Mouse (Mus musculus) kidney, postnatal 0 days (tissue): Measurements from ENCODE around the gene Acot3. TPM values are rescaled to one million over a fixed set of nuclear protein-coding genes. Genes with fewer than 3 reads are reported as not detected.

Experiments used
- ATAC-seq: fragments of 200-750 bp; cut with Nextera tagmentation; replicated peaks from 2 replicates; pipeline ENCODE4 v1.8.0; 2017; ENCODE audit warnings: low read depth, moderate number of reproducible peaks, moderate TSS enrichment, moderate library complexity; ENCODE audit not compliant: low FRiP score
- DNase-seq: peaks from one replicate; pipeline ENCODE4 v3.0.0-alpha.2; 2016; ENCODE audit warnings: low spot score
- H3K27ac ChIP-seq: fragments of 300-500 bp; sonication (generic); 2 replicates; pipeline ENCODE4 v1.5.1; 2014; ENCODE audit warnings: mild to moderate bottlenecking
- H3K27me3 ChIP-seq: fragments of 300-500 bp; sonication (generic); 2 replicates; pipeline ENCODE4 v1.6.1; 2014; ENCODE audit warnings: low read length, mixed read lengths; ENCODE audit not compliant: insufficient read depth
- H3K36me3 ChIP-seq: fragments of 300-500 bp; sonication (generic); 2 replicates; pipeline ENCODE4 v1.6.1; 2014; ENCODE audit warnings: low read length, mixed read lengths; ENCODE audit not compliant: insufficient read depth
- H3K4me1 ChIP-seq: fragments of 300-500 bp; sonication (generic); replicated peaks from 2 replicates; pipeline ENCODE4 v1.6.1; 2014; ENCODE audit warnings: antibody characterized with exemption, low read length, mixed read lengths; ENCODE audit not compliant: insufficient read depth
- H3K4me2 ChIP-seq: fragments of 300-500 bp; sonication (generic); 2 replicates; pipeline ENCODE4 v1.6.1; 2014; ENCODE audit warnings: mild to moderate bottlenecking, low read length, moderate library complexity, mixed read lengths
- H3K4me3 ChIP-seq: fragments of 300-500 bp; sonication (generic); replicated peaks from 2 replicates; pipeline ENCODE4 v1.5.1; 2014; ENCODE audit warnings: low read depth, low read length
- H3K9ac ChIP-seq: fragments of 300-500 bp; sonication (generic); 2 replicates; pipeline ENCODE4 v1.6.1; 2014; ENCODE audit warnings: low read depth, low read length
- H3K9me3 ChIP-seq: fragments of 300-500 bp; sonication (generic); replicated peaks from 2 replicates; pipeline ENCODE4 v1.6.1; 2016; ENCODE audit warnings: low read length, inconsistent platforms, mixed read lengths
- CTCF ChIP-seq: IDR thresholded peaks from 2 replicates; pipeline ENCODE4 v1.5.1; 2016; ENCODE audit warnings: antibody characterized with exemption, low read depth, mild to moderate bottlenecking, moderate library complexity
- WGBS: fragments of 180-500 bp; shearing (Covaris S2); extraction: QIAGEN DNeasy Blood & Tissue Kit; methylation state at CpG from one replicate; pipeline ENCODE4 v1.1.7; 2014; 5-methylcytosine and 5-hydroxymethylcytosine counted together
- polyA plus RNA-seq: library from polyadenylated mRNA; unstranded; fragments of >200 nt; fragmentation: Nextera tagmentation; extraction: Ambion mirVana; gene quantifications from 2 replicates; pipeline ENCODE4 v1.2.1, GENCODE M21; 2015

The Acot3 gene
- polyA plus RNA-seq, 1 experiment from 2014 or later = 9.3 TPM

DNA sequence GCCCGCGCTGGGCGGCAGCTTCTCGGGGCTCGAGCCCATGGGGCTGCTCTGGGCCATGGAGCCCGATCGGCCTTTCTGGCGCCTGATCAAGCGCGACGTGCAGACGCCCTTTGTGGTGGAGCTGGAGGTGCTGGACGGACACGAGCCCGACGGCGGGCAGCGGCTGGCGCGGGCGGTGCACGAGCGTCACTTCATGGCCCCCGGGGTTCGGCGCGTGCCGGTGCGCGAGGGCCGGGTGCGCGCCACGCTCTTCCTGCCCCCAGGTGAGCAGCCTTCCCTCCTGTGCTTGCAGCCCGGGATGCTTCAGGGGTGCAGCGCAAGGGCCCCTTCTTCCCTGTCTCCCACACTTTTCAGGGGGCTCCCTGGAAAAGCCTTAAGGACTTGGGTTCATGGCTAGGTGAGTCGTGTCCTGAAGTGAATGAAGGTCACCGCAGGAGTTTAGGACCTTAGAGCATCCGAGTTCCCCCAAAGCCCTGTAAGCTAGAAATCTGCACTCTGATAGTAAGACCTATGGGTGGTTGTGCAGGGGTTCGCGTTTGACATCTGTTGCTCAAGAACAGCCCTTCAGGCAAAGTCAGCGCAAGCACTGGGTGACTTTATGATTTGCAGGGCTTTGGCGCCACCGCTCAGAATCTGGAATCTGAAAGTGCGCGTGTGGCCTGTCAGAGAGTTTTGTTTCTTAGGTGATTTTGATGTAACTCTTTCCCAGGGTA lies 1.9 kb downstream of the Acot3 start:
- 2% methylated on average over 36 of the region's 46 CpGs for WGBS

DNA sequence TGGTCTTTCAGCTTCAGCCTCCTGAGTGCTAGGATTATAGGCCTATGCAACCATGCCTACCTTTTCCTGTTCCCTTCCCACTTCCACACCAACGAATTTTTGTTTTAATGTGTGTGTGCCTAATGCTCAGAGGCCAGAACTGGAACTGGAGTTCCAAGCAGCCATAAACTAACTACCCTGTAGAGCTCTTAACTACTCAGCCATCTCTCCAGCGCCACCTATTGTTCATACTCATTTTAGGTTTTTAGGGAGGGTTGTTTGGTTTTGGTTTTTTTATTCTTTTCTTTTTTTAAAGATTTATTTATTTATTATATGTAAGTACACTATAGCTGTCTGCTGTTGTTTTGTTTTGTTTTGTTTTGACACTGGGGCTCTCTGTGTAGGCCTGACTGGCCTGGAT lies 9.0 kb downstream of the Acot3 start:
- H3K4me2 ChIP-seq = no peak overlapping the region
- peak; percentile 59; the same call in 1 of the 2 replicates for TF ChIP-seq CTCF
- H3K4me1 ChIP-seq = no peaks in the 10 kb centered on the region
- H3K9me3 ChIP-seq = no peaks in the 10 kb centered on the region
- DNase-seq (peak; percentile 35), ATAC-seq (no peak)
- no peaks in the 10 kb centered on the region for H3K27me3 ChIP-seq
- no peaks in the 10 kb centered on the region for H3K36me3 ChIP-seq
- H3K9ac ChIP-seq = no peak overlapping the region
- WGBS = 43% methylated on average over 2 of the region's 2 CpGs
- no peak overlapping the region for H3K4me3 ChIP-seq
- H3K27ac ChIP-seq = no peak overlapping the region

More for the DNA sequence above, 1.9 kb downstream of the Acot3 start:
- DNase-seq = peak; percentile 53
- peak overlapping the region; percentile 43; the same call in 1 of the 2 replicates for H3K9ac ChIP-seq
- peak; percentile 19; the same call in 1 of the 2 replicates for TF ChIP-seq CTCF
- H3K4me2 ChIP-seq = peak overlapping the region; percentile 72
- H3K4me3 ChIP-seq = peak overlapping the region; percentile 29
- H3K9me3 ChIP-seq = no peaks in the 10 kb centered on the region
- H3K4me1 ChIP-seq = no peaks in the 10 kb centered on the region
- ATAC-seq = no peak
- 0 out of 2 replicates have a peak overlapping the region, but pooled peaks have one; percentile 54 for H3K27ac ChIP-seq
- H3K27me3 ChIP-seq = 0 out of 2 replicates have a peak, but pooled peaks cover 3% of the 10 kb centered on the region
- H3K36me3 ChIP-seq = no peaks in the 10 kb centered on the region

DNA sequence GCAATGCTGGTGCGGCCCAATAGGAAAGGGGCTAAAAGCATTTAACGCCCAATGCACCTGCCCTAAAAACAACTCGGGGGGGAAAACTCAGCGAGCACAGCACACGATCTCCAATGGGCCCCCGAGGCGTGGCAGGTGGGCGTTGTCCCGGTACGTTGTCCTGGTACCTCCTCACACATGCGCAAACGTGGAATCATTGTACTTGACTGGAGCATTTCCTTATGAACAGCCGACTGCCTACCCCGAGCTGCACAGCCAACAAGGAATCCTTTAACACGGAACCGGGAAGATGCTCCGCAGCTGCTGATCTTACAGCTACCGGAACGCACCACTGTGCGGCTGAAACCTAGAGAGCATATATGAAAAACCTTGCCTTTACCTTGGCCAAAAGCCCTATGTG lies 10.4 kb downstream of the Acot3 start:
- Histone ChIP-seq H3K9ac (no peak overlapping the region), H3K4me2 (no peak overlapping the region), H3K9me3 (no peaks in the 10 kb centered on the region), H3K36me3 (no peaks in the 10 kb centered on the region), H3K4me1 (no peaks in the 10 kb centered on the region), H3K27me3 (no peaks in the 10 kb centered on the region), H3K4me3 (no peak overlapping the region), H3K27ac (no peak overlapping the region)
- ATAC-seq (no peak), DNase-seq (no peak)
- 96% methylated on average over 20 of the region's 20 CpGs for WGBS
- no peak for TF ChIP-seq CTCF

DNA sequence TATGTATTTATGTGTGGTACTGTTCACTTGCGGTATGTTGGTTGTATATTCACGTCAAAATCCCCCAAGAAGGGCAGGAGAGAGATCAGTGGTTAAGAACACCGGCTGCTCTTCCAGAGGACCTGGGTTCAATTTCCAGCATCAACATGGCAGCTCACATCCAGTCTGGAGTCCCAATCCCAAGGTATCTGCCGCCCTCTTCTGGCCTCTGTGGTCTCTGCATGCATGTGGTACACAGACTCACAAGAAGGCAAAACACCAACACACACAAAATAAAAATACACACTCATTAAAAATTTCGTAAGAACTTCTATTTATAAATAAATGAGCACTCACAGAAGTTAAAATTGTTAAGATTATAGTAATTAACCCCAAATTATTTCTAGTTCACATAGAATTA lies 11.3 kb downstream of the Acot3 start:
- Histone ChIP-seq H3K9me3 (no peaks in the 10 kb centered on the region), H3K27me3 (no peaks in the 10 kb centered on the region), H3K4me2 (no peak overlapping the region), H3K27ac (no peak overlapping the region), H3K4me3 (no peak overlapping the region), H3K4me1 (no peaks in the 10 kb centered on the region), H3K36me3 (no peaks in the 10 kb centered on the region), H3K9ac (no peak overlapping the region)
- no peak for ATAC-seq
- DNase-seq = no peak
- WGBS = 80% methylated on average over 5 of the region's 5 CpGs
- TF ChIP-seq CTCF = peak; percentile 50

DNA sequence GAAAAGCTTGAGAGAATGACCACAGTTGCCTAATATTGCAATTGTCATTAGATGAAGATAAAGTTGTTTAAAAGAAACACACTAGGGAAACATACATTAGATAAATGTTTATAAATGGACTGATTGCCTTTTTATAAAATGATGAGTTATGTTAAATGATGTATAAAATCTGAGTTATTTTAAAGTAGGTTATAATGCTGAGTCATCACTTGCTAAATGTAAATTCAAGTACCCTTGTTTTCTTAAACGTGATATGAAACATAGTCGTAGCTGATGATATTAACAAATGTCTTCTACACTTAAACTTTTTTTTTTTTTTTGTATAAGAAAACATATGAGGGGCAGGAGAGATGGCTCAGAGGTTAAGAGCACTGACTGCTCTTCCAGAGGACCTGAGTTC lies 11.9 kb downstream of the Acot3 start:
- no peak for TF ChIP-seq CTCF
- no peak overlapping the region for H3K27ac ChIP-seq
- no peaks in the 10 kb centered on the region for H3K27me3 ChIP-seq
- no peaks in the 10 kb centered on the region for H3K36me3 ChIP-seq
- 77% methylated on average over 2 of the region's 2 CpGs for WGBS
- H3K4me1 ChIP-seq = no peaks in the 10 kb centered on the region
- no peak overlapping the region for H3K9ac ChIP-seq
- DNase-seq (no peak), ATAC-seq (no peak)
- no peak overlapping the region for H3K4me3 ChIP-seq
- H3K9me3 ChIP-seq = no peaks in the 10 kb centered on the region
- no peak overlapping the region for H3K4me2 ChIP-seq

DNA sequence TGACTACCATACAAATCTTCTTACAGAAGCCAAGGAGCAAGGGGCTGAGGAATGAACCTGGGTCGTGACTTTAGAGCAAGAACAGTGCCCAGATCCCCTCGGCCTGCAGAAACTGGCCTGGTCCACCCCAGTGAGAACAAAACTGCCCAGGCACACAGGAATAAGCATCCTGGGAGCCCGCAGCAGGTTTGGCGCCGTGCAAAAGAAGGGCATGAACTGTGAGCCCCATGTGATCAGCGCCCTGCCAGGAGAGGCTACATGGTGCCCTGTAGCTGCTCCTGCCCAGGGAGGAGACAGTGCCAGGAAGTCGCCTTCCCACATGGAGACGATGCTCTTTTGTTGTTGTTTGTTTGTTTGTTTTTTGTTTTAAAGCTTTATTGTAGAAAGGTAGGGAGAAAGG lies 12.7 kb downstream of the Acot3 start:
- ATAC-seq (no peak), DNase-seq (no peak)
- Histone ChIP-seq H3K4me2 (no peak overlapping the region), H3K27ac (no peak overlapping the region), H3K27me3 (no peaks in the 10 kb centered on the region), H3K9ac (no peak overlapping the region), H3K9me3 (no peaks in the 10 kb centered on the region), H3K36me3 (no peaks in the 10 kb centered on the region), H3K4me3 (no peak overlapping the region), H3K4me1 (no peaks in the 10 kb centered on the region)
- WGBS = 77% methylated on average over 8 of the region's 8 CpGs
- no peak for TF ChIP-seq CTCF
